Mouse (Mus musculus): ENCODE results near the gene Opcml.

DNA sequence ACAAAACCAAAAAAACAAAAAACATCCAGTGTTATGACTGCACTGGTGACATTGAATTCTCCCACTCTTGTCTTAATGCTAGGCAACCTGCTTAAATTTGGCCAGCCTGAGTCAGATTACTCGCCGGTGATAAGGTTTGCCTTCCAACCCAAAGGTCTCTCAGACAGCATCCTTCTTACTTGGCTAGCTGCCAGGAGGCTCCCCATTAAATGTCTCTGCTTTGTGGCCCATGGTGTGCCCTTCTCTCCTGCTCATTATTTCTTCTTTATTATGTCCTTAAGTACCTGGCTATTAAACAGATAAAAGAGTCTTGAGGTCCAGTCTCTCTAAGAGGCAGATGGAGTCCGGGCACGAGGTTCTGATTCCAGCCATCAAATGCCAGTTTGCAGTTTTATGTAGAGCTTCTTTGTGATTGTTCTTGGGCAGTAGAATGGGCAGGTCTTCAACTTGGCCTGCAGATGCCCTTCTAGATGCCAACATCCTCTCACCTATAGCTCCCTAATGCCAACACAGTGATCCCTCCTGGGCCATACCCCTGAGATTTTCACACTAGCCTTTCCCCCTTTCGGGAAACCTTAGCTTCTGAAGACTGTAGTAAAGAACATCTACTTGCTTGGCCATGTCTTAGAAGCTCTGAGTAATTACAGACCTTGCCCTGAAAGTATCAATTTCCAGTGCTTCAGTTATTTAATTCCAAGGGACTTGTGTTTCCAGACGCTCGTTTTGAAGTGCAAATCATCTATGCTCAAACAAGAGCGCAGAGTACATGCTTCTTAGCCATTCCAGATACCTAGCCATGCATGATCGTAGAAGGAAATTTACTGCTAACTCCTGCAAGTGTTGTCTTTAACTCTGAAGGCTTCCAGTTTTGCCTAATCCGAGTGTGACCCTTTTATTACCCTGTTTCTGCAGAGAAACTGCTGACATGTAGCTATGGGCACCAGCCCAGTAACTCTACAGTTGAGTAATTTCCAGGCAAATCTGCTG is 986.2 kb downstream of the Opcml start:
- no peak for TF ChIP-seq POLR2A (IDR thresholded peaks at IDR 0.05; ENCODE audit: low read depth, low read length)
- TF ChIP-seq CTCF (IDR thresholded peaks at IDR 0.05; ENCODE audit: extremely low read depth, insufficient read length, insufficient replicate concordance, low read depth, low read length), result no peak

All from small intestine, adult 2 months (tissue).